Mouse (Mus musculus) liver, adult 2 months (tissue): Measurements from ENCODE around the gene Chrnd.

Experiments
- CTCF ChIP-seq: fragments of 200-500 bp; IDR thresholded peaks from 2 replicates; pipeline ENCODE4 v1.5.1; 2011; ENCODE audit warnings: low read depth, low read length, control low read depth
- POLR2A ChIP-seq: fragments of 200-500 bp; IDR thresholded peaks from 2 replicates; pipeline ENCODE4 v1.6.1; 2011; ENCODE audit warnings: low read length, control low read depth; ENCODE audit not compliant: insufficient read depth; ENCODE audit errors: extremely low read depth

- TF ChIP-seq POLR2A (no peak), CTCF (no peak)
These were observed 52.6 kb downstream of the Chrnd start for GRCm38 (mm10) chr1:87243021-87243420.
